Mouse (Mus musculus) hindbrain, embryonic 12.5 days (tissue): Measurements from ENCODE around the gene Lgals3. TPM values are rescaled to one million over a fixed set of nuclear protein-coding genes. Genes with fewer than 3 reads are reported as not detected.
A peak's percentile ranks its signal among the peaks of the same experiment; 100 is the strongest.

ENCODE experiments used
- ATAC-seq: fragments of 200-750 bp; cut with Nextera tagmentation; 2 replicates; pipeline ENCODE4 v1.8.0; 2017; ENCODE audit warnings: moderate TSS enrichment; ENCODE audit not compliant: low FRiP score
- H3K27ac ChIP-seq: fragments of 300-500 bp; sonication (generic); 2 replicates; pipeline ENCODE4 v1.5.1; 2016; ENCODE audit warnings: mild to moderate bottlenecking
- H3K27me3 ChIP-seq: fragments of 300-500 bp; sonication (generic); 2 replicates; pipeline ENCODE4 v1.6.1; 2016; ENCODE audit warnings: mild to moderate bottlenecking
- H3K36me3 ChIP-seq: fragments of 300-500 bp; sonication (generic); 2 replicates; pipeline ENCODE4 v1.6.1; 2016; ENCODE audit warnings: mild to moderate bottlenecking
- H3K4me1 ChIP-seq: fragments of 300-500 bp; sonication (generic); 2 replicates; pipeline ENCODE4 v1.6.1; 2016
- H3K4me2 ChIP-seq: fragments of 300-500 bp; sonication (generic); replicated peaks from 2 replicates; pipeline ENCODE4 v1.6.1; 2016; ENCODE audit warnings: mild to moderate bottlenecking
- H3K4me3 ChIP-seq: fragments of 300-500 bp; sonication (generic); 2 replicates; pipeline ENCODE4 v1.5.1; 2016; ENCODE audit warnings: mild to moderate bottlenecking
- H3K9ac ChIP-seq: fragments of 300-500 bp; sonication (generic); 2 replicates; pipeline ENCODE4 v1.6.1; 2016; ENCODE audit warnings: mild to moderate bottlenecking, moderate library complexity
- H3K9me3 ChIP-seq: fragments of 300-500 bp; sonication (generic); replicated peaks from 2 replicates; pipeline ENCODE4 v1.6.1; 2016; ENCODE audit warnings: mild to moderate bottlenecking
- WGBS: fragments of 180-500 bp; shearing (Covaris S2); methylation state at CpG from one replicate; pipeline ENCODE4 v1.1.7; 2016; 5-methylcytosine and 5-hydroxymethylcytosine counted together
- polyA plus RNA-seq: library from polyadenylated mRNA; unstranded; fragments of >200 nt; fragmentation: Nextera tagmentation; extraction: Ambion mirVana; gene quantifications from 2 replicates; pipeline ENCODE4 v1.2.1, GENCODE M21; 2016

Gene Lgals3
- polyA plus RNA-seq, 1 experiment from 2014 or later: 2.0 TPM

- 36% methylated on average over 3 of the region's 3 CpGs for WGBS
- Histone ChIP-seq H3K27me3 (no peaks in the 10 kb centered on the region), H3K4me1 (peaks cover 15% of the 10 kb centered on the region), H3K9ac (peak overlapping the region; percentile 54), H3K36me3 (peaks cover 20% of the 10 kb centered on the region), H3K9me3 (no peaks in the 10 kb centered on the region), H3K4me2 (peak overlapping the region; percentile 70), H3K27ac (no peak overlapping the region), H3K4me3 (peak overlapping the region; percentile 56)
- no peak for ATAC-seq
Observed at GRCm38 (mm10) chr14:47417346-47417745, 49.8 kb downstream of the Lgals3 start.

GRCm38 (mm10) chr14:47417775-47418665 is 50.5 kb downstream of the Lgals3 start, which contains the start of gene Dlgap5:
Gene Dlgap5 (minus strand): TSS chr14:47418407.
- H3K9ac ChIP-seq: peak within 1 kb of the TSS; percentile 54
- H3K4me1 ChIP-seq: peaks cover 15% of the 10 kb centered on the region
- H3K27me3 ChIP-seq: no peaks in the 10 kb centered on the region
- peaks cover 15% of the 10 kb centered on the region for H3K36me3 ChIP-seq
- WGBS: 2% methylated on average over 36 of the region's 36 CpGs
- peak; percentile 96 for ATAC-seq
- H3K9me3 ChIP-seq: no peaks in the 10 kb centered on the region
- peak within 1 kb of the TSS; percentile 56 for H3K4me3 ChIP-seq
- H3K27ac ChIP-seq: no peak within 1 kb of the TSS
- H3K4me2 ChIP-seq: peak within 1 kb of the TSS; percentile 70

GRCm38 (mm10) chr14:47418666-47418991 is 51.1 kb downstream of the Lgals3 start:
- Histone ChIP-seq H3K4me3 (peak overlapping the region; percentile 56), H3K36me3 (peaks cover 14% of the 10 kb centered on the region), H3K9ac (0 out of 2 replicates have a peak overlapping the region, but pooled peaks have one; percentile 20), H3K4me1 (peaks cover 15% of the 10 kb centered on the region), H3K4me2 (peak overlapping the region; percentile 70), H3K9me3 (no peaks in the 10 kb centered on the region), H3K27me3 (no peaks in the 10 kb centered on the region), H3K27ac (no peak overlapping the region)
- ATAC-seq: peak; percentile 32; the same call in 1 of the 2 replicates
- WGBS: 45% methylated on average over 5 of the region's 5 CpGs

GRCm38 (mm10) chr14:47419034-47419625 is 51.6 kb downstream of the Lgals3 start:
- Histone ChIP-seq H3K27me3 (no peaks in the 10 kb centered on the region), H3K9ac (no peak overlapping the region), H3K36me3 (peaks cover 10% of the 10 kb centered on the region; the same call in 1 of the 2 replicates), H3K4me3 (no peak overlapping the region), H3K4me1 (peaks cover 15% of the 10 kb centered on the region), H3K27ac (no peak overlapping the region), H3K9me3 (no peaks in the 10 kb centered on the region), H3K4me2 (no peak overlapping the region)
- 78% methylated on average over 9 of the region's 9 CpGs for WGBS
- ATAC-seq: no peak

GRCm38 (mm10) chr14:47419723-47420276 is 52.2 kb downstream of the Lgals3 start:
- no peaks in the 10 kb centered on the region for H3K9me3 ChIP-seq
- H3K4me3 ChIP-seq: no peak overlapping the region
- H3K4me1 ChIP-seq: peaks cover 15% of the 10 kb centered on the region
- H3K4me2 ChIP-seq: no peak overlapping the region
- peaks cover 7% of the 10 kb centered on the region; the same call in 1 of the 2 replicates for H3K36me3 ChIP-seq
- no peak overlapping the region for H3K27ac ChIP-seq
- no peak for ATAC-seq
- no peaks in the 10 kb centered on the region for H3K27me3 ChIP-seq
- no peak overlapping the region for H3K9ac ChIP-seq
- 93% methylated on average over 24 of the region's 24 CpGs for WGBS

GRCm38 (mm10) chr14:47421606-47422005 is 54.1 kb downstream of the Lgals3 start:
- H3K4me3 ChIP-seq: no peak overlapping the region
- WGBS: 39% methylated on average over 2 of the region's 2 CpGs
- no peak overlapping the region for H3K27ac ChIP-seq
- no peak overlapping the region for H3K4me2 ChIP-seq
- no peak for ATAC-seq
- no peaks in the 10 kb centered on the region for H3K27me3 ChIP-seq
- no peaks in the 10 kb centered on the region for H3K36me3 ChIP-seq
- no peak overlapping the region for H3K9ac ChIP-seq
- H3K4me1 ChIP-seq: peaks cover 15% of the 10 kb centered on the region
- no peaks in the 10 kb centered on the region for H3K9me3 ChIP-seq

- H3K9me3 ChIP-seq: no peaks in the 10 kb centered on the region
- H3K9ac ChIP-seq: no peak overlapping the region
- 74% methylated on average over 4 of the region's 4 CpGs for WGBS
- no peak overlapping the region for H3K4me3 ChIP-seq
- no peak for ATAC-seq
- H3K27me3 ChIP-seq: no peaks in the 10 kb centered on the region
- peaks cover 7% of the 10 kb centered on the region for H3K4me1 ChIP-seq
- no peaks in the 10 kb centered on the region for H3K36me3 ChIP-seq
- no peak overlapping the region for H3K27ac ChIP-seq
- no peak overlapping the region for H3K4me2 ChIP-seq
Observed at GRCm38 (mm10) chr14:47422466-47422865, 54.9 kb downstream of the Lgals3 start.

GRCm38 (mm10) chr14:47432987-47433386 is 65.4 kb downstream of the Lgals3 start:
- no peak overlapping the region for H3K27ac ChIP-seq
- no peak overlapping the region for H3K4me2 ChIP-seq
- no peak overlapping the region for H3K9ac ChIP-seq
- no peaks in the 10 kb centered on the region for H3K9me3 ChIP-seq
- ATAC-seq: no peak
- no peaks in the 10 kb centered on the region for H3K4me1 ChIP-seq
- no peaks in the 10 kb centered on the region for H3K36me3 ChIP-seq
- H3K27me3 ChIP-seq: no peaks in the 10 kb centered on the region
- no peak overlapping the region for H3K4me3 ChIP-seq

Other genes starting within 250 kb of the Lgals3 start
- gene Gch1, start 178.3 kb upstream of the Lgals3 start, polyA plus RNA-seq: 3.2 and 3.8 TPM in 2 replicates
- 33.9 and 34.5 TPM in 2 replicates for gene Wdhd1, start 90.9 kb upstream of the Lgals3 start, polyA plus RNA-seq
- gene Socs4, start 90.8 kb upstream of the Lgals3 start, polyA plus RNA-seq: 3.7 and 3.9 TPM in 2 replicates
- gene Mapk1ip1l, start 69.5 kb upstream of the Lgals3 start, polyA plus RNA-seq: 79.8 and 85.3 TPM in 2 replicates
- 35.0 and 40.0 TPM in 2 replicates for gene Dlgap5, start 50.7 kb downstream of the Lgals3 start, polyA plus RNA-seq
- 24.1 and 26.1 TPM in 2 replicates for gene Fbxo34, start 82.7 kb downstream of the Lgals3 start, polyA plus RNA-seq
- 20.7 and 23.2 TPM in 2 replicates for gene Atg14, start 202.9 kb downstream of the Lgals3 start, polyA plus RNA-seq